Mouse (Mus musculus): ENCODE data around the gene Ugdh.
A peak's percentile ranks its signal among the peaks of the same experiment; 100 is the strongest.

Ugdh gene

GRCm38 (mm10) chr5:65422803-65423202, 12.9 kb downstream of the Ugdh start:
- H3K4me1 ChIP-seq (replicated peaks; ENCODE audit: low read depth, low read length), result peaks cover 2% of the 10 kb centered on the region; the same call in 1 of the 2 replicates
- no peaks in the 10 kb centered on the region for H3K9me3 ChIP-seq (ENCODE audit: low read length)
- no peaks in the 10 kb centered on the region for H3K27me3 ChIP-seq (ENCODE audit: insufficient read depth, low read length)
- H3K36me3 ChIP-seq (ENCODE audit: insufficient read depth, low read length), result peaks cover 10% of the 10 kb centered on the region
- H3K4me3 ChIP-seq (replicated peaks; ENCODE audit: low read length), result no peak overlapping the region
- TF ChIP-seq CTCF (conservative IDR thresholded peaks at IDR 0.05; ENCODE audit: low read length) (no peak), POU5F1 (IDR thresholded peaks at IDR 0.05; ENCODE audit: borderline replicate concordance, low read length) (no peak), NANOG (IDR thresholded peaks at IDR 0.05; ENCODE audit: borderline replicate concordance, low read length) (no peak)

- Histone ChIP-seq H3K9me3 (ENCODE audit: low read length) (no peaks in the 10 kb centered on the region), H3K4me3 (replicated peaks; ENCODE audit: low read length) (no peak overlapping the region), H3K27me3 (ENCODE audit: insufficient read depth, low read length) (no peaks in the 10 kb centered on the region), H3K36me3 (ENCODE audit: insufficient read depth, low read length) (peaks cover 14% of the 10 kb centered on the region), H3K4me1 (replicated peaks; ENCODE audit: low read depth, low read length) (peaks cover 13% of the 10 kb centered on the region)
- no peak for TF ChIP-seq POU5F1 (IDR thresholded peaks at IDR 0.05; ENCODE audit: borderline replicate concordance, low read length)
- TF ChIP-seq CTCF (conservative IDR thresholded peaks at IDR 0.05; ENCODE audit: low read length), result no peak
- no peak for TF ChIP-seq NANOG (IDR thresholded peaks at IDR 0.05; ENCODE audit: borderline replicate concordance, low read length)
Observed at GRCm38 (mm10) chr5:65420822-65421221, 14.9 kb downstream of the Ugdh start.

GRCm38 (mm10) chr5:65419136-65419535, 16.6 kb downstream of the Ugdh start:
- H3K9me3 ChIP-seq (ENCODE audit: low read length), result no peaks in the 10 kb centered on the region
- H3K4me3 ChIP-seq (replicated peaks; ENCODE audit: low read length), result no peak overlapping the region
- H3K36me3 ChIP-seq (ENCODE audit: insufficient read depth, low read length), result peaks cover 14% of the 10 kb centered on the region
- no peak for TF ChIP-seq CTCF (conservative IDR thresholded peaks at IDR 0.05; ENCODE audit: low read length)
- no peak for TF ChIP-seq POU5F1 (IDR thresholded peaks at IDR 0.05; ENCODE audit: borderline replicate concordance, low read length)
- no peak for TF ChIP-seq NANOG (IDR thresholded peaks at IDR 0.05; ENCODE audit: borderline replicate concordance, low read length)
- H3K27me3 ChIP-seq (ENCODE audit: insufficient read depth, low read length), result no peaks in the 10 kb centered on the region
- H3K4me1 ChIP-seq (replicated peaks; ENCODE audit: low read depth, low read length), result peaks cover 21% of the 10 kb centered on the region

GRCm38 (mm10) chr5:65415653-65416458, 19.9 kb downstream of the Ugdh start:
- Histone ChIP-seq H3K9me3 (ENCODE audit: low read length) (no peaks in the 10 kb centered on the region), H3K27me3 (ENCODE audit: insufficient read depth, low read length) (no peaks in the 10 kb centered on the region), H3K4me1 (replicated peaks; ENCODE audit: low read depth, low read length) (peaks cover 21% of the 10 kb centered on the region), H3K4me3 (replicated peaks; ENCODE audit: low read length) (peak overlapping the region; percentile 79), H3K36me3 (ENCODE audit: insufficient read depth, low read length) (peaks cover 11% of the 10 kb centered on the region)
- TF ChIP-seq POU5F1 (IDR thresholded peaks at IDR 0.05; ENCODE audit: borderline replicate concordance, low read length) (peak; percentile 47; the same call in 1 of the 2 replicates), NANOG (IDR thresholded peaks at IDR 0.05; ENCODE audit: borderline replicate concordance, low read length) (no peak), CTCF (conservative IDR thresholded peaks at IDR 0.05; ENCODE audit: low read length) (no peak)

GRCm38 (mm10) chr5:65407989-65408388, 27.8 kb downstream of the Ugdh start:
- Histone ChIP-seq H3K4me3 (replicated peaks; ENCODE audit: low read length) (no peak overlapping the region), H3K27me3 (ENCODE audit: insufficient read depth, low read length) (no peaks in the 10 kb centered on the region), H3K9me3 (ENCODE audit: low read length) (no peaks in the 10 kb centered on the region), H3K4me1 (replicated peaks; ENCODE audit: low read depth, low read length) (peaks cover 21% of the 10 kb centered on the region), H3K36me3 (ENCODE audit: insufficient read depth, low read length) (peaks cover 54% of the 10 kb centered on the region)
- TF ChIP-seq POU5F1 (IDR thresholded peaks at IDR 0.05; ENCODE audit: borderline replicate concordance, low read length) (no peak), NANOG (IDR thresholded peaks at IDR 0.05; ENCODE audit: borderline replicate concordance, low read length) (no peak; the same call in 1 of the 2 replicates), CTCF (conservative IDR thresholded peaks at IDR 0.05; ENCODE audit: low read length) (no peak)

- Histone ChIP-seq H3K9me3 (ENCODE audit: low read length) (no peaks in the 10 kb centered on the region), H3K4me3 (replicated peaks; ENCODE audit: low read length) (no peak overlapping the region), H3K4me1 (replicated peaks; ENCODE audit: low read depth, low read length) (peaks cover 12% of the 10 kb centered on the region), H3K27me3 (ENCODE audit: insufficient read depth, low read length) (no peaks in the 10 kb centered on the region), H3K36me3 (ENCODE audit: insufficient read depth, low read length) (peaks cover 85% of the 10 kb centered on the region)
- TF ChIP-seq POU5F1 (IDR thresholded peaks at IDR 0.05; ENCODE audit: borderline replicate concordance, low read length) (no peak), NANOG (IDR thresholded peaks at IDR 0.05; ENCODE audit: borderline replicate concordance, low read length) (no peak), CTCF (conservative IDR thresholded peaks at IDR 0.05; ENCODE audit: low read length) (peak; percentile 99)
Observed at GRCm38 (mm10) chr5:65401251-65401994, 34.3 kb downstream of the Ugdh start.

GRCm38 (mm10) chr5:65394425-65394824, 41.3 kb downstream of the Ugdh start:
- H3K27me3 ChIP-seq (ENCODE audit: insufficient read depth, low read length), result no peaks in the 10 kb centered on the region
- peaks cover 76% of the 10 kb centered on the region for H3K36me3 ChIP-seq (ENCODE audit: insufficient read depth, low read length)
- H3K4me1 ChIP-seq (replicated peaks; ENCODE audit: low read depth, low read length), result peaks cover 16% of the 10 kb centered on the region
- H3K4me3 ChIP-seq (replicated peaks; ENCODE audit: low read length), result no peak overlapping the region
- TF ChIP-seq NANOG (IDR thresholded peaks at IDR 0.05; ENCODE audit: borderline replicate concordance, low read length) (no peak), CTCF (conservative IDR thresholded peaks at IDR 0.05; ENCODE audit: low read length) (0 out of 2 replicates have a peak, but pooled peaks have one; percentile 8)
- H3K9me3 ChIP-seq (ENCODE audit: low read length), result no peaks in the 10 kb centered on the region

- H3K9me3 ChIP-seq (ENCODE audit: low read length), result no peaks in the 10 kb centered on the region
- H3K4me3 ChIP-seq (replicated peaks; ENCODE audit: low read length), result peak overlapping the region; percentile 99
- peaks cover 78% of the 10 kb centered on the region for H3K36me3 ChIP-seq (ENCODE audit: insufficient read depth, low read length)
- H3K4me1 ChIP-seq (replicated peaks; ENCODE audit: low read depth, low read length), result peaks cover 39% of the 10 kb centered on the region
- H3K27me3 ChIP-seq (ENCODE audit: insufficient read depth, low read length), result no peaks in the 10 kb centered on the region
- TF ChIP-seq CTCF (conservative IDR thresholded peaks at IDR 0.05; ENCODE audit: low read length) (no peak), POU5F1 (IDR thresholded peaks at IDR 0.05; ENCODE audit: borderline replicate concordance, low read length) (no peak)
Observed at GRCm38 (mm10) chr5:65391753-65392152, 44.0 kb downstream of the Ugdh start.
